Mouse (Mus musculus) heart, adult 11 months (tissue): Measurements from ENCODE around the gene Actr2.
"Not testable (repeated sequence)": the region's sequence is repeated elsewhere in the genome, so short reads cannot be mapped to it uniquely, and the experiment has no call there.

Experiments used
- DNase-seq: peaks from one replicate; pipeline ENCODE4 v3.0.0; 2022

Actr2 gene

DNA sequence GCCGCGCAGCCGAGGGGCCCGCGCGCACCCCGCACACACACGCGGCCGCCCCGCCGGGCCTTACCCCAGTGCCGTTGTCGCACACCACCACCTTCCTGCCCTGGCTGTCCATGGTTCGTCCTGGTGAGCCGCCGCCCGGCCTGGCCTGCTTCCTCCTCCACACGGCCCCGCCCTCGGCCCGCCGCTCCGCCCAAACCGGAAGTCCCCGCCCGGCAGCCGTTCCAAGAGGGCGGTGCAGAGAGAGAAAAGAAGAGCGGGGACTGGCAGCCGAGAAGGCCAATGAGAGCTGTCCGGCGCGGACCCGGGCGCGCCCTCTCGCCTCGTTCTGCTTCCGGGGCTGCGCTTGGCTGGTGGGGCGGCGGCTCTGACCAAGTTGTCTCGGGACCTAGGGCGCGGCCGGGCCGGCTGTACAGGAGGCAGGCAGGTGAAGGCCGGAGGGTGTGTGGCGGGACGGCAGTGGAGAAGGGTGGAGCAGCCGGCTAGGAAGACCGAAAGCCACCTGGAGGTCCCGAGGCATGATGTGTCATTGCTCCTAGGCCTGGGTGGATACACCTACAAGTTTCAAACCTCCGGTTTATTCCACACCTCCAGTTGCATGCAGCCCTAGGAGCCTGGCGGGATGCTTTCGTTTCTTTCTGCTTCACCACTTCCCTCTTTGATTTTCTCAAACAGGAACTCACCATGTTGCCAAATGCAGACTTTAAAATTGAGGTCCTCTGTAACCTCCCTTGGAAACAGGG, at the start of gene Actr2:
Gene Actr2 (minus strand): TSS at position 173 of the 740 bp plus-strand sequence.
- DNase-seq: peak; percentile 100

DNA sequence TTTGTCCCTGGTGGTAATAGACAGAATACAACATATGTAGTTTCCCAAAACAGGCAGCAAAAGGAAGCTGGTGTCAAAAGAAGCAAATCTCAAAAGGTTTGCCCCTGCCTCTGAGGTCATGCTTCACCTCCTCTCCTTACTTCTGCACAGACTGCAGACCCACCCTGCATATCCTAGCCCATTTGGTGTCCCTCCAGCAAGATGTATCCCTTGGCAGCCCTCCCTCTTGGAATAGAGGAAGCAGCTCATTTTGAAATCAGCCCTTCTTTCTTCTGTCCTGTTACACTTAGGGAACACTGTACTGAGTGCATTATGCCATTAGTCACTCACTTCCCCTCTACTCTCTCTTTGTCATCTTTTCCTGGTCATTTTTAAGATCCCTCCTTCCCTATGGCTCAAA, 46.2 kb upstream of the Actr2 start:
- peak; percentile 59 for DNase-seq

DNA sequence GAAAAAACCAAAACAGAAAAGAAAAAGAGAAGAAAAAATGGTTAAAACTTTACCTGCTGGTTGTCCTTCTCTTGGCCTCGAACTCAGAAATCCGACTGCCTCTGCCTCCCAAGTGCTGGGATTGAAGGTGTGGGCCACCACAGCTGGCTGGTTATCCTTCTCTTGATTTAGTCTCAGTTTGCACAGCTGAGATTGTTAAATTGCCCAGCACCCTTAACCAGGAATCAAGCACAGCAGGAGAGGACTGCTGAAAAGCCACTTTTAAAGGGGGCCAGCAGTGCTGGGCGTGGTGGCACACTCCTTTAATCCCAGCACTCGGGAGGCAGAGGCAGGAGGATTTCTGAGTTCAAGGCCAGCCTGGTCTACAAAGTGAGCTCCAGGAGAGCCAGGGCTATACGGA, 40.8 kb upstream of the Actr2 start:
- DNase-seq: not testable (repeated sequence)

DNA sequence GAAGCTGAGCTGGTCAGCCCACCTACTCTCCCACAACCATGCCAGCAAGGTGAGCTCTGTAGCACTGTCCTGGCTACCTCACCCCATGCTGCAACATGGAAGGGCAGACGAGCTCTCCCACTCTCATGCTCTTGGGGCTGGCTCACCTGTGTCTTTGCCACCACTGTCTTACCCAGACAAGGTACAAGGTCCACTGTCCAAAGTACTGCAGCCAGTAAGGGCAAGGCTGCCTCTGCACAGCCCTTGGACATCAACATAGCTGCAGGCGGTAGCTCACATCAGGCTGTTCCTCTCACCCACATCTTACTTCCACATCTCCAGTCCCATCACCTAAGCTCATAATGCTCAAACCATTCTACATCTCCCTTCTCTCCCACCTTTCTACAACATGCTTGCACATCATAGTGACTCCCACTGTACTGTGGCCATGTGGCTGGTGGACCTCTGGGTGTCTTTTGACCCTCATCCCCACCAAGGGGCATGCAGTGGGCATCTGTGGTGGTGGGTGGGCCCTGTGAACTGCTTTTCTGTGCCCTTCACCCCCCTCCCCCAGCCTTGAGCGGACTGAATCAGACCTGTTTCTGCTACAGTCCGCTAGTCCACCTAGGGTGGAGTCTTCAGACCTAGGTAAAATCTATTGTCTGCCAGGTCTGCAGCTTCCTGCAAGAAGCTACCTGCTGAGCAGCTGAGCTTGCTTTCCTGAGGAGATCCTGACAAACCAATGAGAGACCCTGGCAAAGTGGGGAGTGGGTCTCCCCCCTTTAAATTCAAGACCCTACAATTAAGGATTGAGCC, 39.6 kb upstream of the Actr2 start:
- no peak for DNase-seq

DNA sequence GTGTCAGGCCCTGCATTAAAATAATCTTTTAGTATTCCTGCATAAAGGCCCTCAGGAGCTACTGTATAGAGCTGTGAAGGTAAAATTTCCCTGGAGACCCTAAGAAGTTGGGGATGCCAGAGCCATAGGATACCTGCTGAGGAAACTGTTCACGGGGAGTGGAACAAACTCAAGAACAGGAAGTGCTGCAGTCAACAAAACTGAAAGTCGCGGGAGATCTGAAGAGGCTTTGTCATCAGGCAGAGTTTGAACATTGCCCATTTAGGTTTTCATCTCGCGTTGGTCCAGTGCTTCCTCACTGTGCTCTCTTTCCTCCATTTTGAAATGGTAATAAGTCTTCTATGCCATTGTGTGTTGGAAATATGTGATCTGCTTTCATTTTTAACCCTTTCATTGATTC, 38.6 kb upstream of the Actr2 start:
- DNase-seq: no peak

DNA sequence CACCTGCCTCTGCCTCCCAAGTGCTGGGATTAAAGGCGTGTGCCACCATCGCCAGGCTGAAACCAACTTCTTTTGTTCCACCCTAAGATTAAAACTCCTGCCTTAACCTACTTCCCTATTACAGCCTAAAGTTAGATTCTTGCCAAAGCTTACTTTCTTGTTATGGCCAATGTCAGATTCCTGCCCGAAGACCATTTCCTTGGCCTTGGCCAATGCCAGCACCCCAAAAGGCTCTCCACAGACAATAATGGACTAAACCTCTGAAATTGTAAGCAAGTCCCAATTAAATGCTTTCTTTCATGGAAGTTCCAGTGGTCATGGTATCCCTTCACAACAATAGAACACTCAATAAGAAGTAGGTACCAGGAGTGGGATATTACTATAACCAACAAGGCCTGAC, 37.2 kb upstream of the Actr2 start:
- DNase-seq: peak; percentile 64

DNA sequence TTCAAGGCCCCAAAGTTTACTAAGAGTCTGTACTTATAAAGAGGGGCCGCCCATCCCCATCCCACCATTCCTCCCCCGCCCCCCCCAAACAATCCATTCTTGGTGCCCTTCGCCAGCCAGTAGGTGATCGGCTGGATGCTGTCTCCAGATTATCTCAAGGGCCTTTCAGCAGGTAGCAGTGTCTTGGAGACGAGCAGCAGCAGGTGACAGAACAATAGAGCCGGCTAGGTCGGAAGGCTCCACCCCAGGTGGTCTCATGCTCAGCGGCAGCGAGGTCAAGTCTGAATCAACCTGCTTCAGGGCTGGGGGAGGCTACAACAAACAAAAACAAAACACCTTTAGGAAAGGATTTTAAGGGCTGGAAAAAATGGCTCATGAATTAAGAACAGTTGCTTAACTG, 32.7 kb upstream of the Actr2 start:
- no peak for DNase-seq

DNA sequence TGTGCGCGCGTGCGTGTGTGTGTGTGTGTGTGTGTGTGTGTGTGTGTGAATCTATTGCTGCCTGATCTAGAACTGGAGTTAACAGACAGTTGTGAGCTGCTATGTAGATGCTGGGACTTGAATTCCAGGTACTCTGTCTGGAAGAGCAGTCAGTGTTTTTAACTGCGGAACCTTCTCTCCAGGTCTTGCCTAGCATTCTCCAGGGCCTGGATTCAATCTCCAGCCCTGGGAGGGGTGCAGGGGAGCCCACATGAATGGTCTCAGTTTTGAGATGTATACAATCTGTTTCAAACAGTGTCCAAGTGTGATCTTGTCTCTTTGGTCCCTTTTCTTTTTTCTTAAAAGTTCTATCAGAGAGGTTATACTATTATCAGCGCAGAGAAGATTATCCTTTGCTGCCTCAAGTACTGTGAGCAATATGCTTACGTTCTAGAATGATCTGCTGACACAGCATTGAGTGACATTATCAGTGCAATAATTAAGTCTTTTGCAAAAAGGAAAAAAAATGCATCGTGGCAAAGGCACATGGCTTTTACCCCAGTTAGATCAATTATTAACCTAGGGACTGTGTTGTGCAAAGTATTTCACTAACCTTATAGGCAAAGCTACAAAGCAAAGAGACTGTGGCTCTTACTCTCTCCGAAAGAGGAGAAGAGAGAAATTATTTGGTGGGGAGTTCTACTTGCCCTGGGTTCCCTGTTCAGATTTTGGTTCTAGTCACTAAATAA, 32.0 kb upstream of the Actr2 start:
- DNase-seq: no peak

DNA sequence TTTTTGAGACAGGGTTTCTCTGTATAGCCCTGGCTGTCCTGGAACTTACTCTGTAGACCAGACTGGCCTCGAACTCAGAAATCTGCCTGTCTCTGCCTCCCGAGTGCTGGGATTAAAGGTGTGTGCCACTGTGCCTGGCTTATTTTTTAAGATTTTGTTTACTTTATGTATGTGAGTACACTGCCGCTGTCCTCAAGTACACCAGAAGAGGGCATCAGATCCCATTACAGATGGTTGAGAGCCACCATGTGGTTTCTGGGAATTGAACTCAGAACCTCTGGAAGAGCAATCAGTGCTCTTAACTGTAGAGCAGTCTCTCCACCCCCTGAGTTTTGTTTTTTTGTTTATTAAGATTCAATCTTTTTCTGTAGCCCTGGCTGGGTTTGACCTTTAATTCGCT, 31.0 kb upstream of the Actr2 start:
- not testable (repeated sequence) for DNase-seq

DNA sequence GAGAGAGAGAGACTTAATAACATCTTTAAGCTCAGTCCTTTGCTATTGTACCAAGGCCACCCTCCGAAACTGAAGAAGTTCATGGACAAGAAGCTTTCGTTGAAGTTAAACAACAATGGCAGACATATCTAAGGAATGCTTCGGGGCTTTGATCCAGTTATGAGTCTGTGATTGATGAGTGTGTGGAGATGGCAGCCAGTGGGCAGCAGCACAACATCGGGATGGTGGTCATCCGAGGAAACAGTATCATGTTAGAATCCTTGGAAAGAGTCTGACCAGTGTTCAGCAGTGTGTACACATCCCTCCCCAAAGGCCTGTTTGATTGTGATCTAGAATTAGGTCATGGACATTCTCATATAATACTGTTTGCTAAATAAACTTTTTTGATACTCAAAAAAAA, 29.8 kb upstream of the Actr2 start:
- DNase-seq: no peak

DNA sequence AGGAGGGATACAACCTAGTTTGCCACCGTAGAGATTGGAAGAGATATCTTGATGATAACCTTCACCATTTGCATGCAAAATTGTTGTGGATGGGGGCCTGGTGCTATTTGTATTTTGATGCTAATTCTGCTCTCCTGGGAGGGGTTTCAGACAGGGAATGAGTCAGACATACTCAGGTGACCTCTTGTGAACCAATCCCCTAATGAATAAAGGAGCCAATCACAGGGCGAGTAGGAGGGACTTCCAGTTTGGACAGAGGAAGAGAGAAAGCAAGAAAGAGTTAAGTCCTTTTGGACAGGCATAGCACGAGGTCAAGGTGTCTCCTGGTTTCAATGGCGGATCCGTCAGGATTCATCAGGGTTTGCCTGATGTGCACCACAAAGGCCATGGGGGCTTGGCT, 27.6 kb upstream of the Actr2 start:
- DNase-seq: no peak

DNA sequence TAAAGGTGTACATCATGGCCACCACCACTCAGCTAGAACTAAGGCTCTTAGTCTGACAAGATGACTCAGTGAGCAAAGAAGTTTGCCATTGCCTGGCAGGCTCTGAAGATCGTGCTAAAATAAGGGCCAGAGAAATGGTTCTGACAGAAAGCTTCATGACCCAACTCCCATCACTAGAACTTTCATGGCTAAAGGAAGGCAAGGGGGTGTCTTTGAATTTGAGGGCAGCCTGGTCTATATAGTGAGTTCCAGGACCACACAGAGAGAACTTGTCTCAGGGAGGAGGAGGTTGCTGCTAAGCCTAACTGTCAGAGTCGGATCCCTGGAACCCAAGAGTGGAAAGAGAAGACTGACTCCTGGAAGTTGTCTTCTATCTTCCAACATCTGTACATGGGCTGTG, 27.0 kb upstream of the Actr2 start:
- no peak for DNase-seq

DNA sequence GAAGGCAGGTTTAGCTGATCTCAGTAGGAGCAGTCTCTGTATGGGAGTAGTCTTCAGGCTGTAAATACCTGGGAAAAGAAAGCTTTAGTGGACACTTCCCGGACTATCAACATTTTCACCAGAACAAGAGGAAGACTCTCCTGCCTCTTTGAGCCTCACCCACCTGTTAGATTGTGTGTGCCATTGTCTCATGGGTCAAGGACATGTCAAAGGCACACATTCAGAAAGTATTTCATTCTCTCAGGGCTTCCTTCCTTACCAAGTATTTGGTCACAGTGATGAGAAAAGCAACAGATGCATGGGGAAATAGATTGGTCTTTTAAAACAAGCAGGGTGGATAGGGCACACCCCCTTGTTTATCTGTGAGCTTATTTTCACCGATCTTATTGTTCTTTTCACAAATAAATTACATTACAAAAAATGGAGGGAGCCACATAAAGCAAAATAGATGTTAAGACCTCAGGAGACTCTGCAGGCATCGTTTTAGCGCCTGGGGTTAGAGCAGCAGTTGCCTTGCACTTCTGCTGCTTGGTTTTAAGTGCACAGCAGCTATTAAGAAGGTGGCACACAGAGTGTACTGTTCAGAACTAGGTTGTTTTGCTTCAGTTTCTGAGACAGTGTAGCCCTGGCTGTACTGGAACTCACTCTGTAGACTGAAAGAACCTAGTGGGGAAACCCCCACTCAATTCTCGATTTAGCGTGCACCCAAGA, 25.9 kb upstream of the Actr2 start:
- DNase-seq: peak; percentile 44

DNA sequence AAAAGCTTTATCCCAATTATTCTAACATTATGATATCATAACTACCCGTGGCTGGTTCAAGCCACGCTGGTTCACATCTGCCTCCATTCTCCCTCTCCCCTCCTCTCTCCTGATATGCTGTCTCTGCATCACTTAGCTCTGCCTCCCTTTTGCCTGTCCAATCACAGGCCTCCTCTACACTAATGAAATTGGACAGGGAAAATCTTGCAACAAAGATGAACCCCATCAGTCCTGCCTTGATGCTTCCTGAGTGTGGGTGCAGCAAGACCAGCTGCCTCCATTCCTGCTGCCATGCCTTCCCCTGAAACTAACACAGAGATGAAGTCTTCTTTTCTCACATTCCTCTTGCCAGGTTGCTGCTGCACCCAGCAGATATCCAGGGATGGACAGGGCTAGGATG, 25.2 kb upstream of the Actr2 start:
- peak; percentile 55 for DNase-seq

DNA sequence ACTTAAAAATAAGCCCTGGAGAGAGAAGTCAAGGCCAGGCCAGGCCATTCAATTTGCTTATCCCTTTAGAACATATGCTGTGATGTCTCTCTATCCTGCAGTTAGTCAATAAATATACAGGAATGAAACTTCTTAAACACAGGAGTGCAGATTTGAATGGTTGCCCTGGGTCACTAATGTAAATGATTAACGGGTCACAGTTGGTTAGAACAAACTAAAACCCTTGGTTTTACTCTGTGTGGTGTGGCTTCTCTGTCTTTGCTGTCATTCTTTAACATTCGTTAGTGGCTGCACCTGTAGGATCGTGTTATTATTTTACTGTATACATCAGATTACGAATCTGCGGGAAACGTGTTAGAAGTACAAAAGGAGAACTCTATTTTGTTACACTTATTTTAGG, 23.6 kb upstream of the Actr2 start:
- DNase-seq: no peak

DNA sequence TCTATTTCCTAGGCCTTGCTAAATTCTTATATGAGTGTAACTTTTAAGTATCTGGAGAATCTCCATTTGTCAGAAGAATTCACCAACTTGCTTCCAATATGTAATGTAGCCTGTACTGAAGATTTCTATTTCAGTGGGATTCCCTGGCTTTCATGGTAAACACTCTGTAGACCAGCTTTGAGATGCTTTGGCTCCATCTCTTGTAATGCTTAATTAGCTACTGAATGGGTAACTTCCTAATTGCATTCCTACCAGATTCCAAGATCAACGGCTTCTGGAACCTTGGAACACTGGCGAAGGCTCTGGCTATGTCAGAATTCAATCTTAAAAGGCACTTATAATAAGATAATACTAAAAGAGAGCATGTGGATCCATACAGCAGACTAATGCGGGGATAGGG, 22.2 kb upstream of the Actr2 start:
- not testable (repeated sequence) for DNase-seq

DNA sequence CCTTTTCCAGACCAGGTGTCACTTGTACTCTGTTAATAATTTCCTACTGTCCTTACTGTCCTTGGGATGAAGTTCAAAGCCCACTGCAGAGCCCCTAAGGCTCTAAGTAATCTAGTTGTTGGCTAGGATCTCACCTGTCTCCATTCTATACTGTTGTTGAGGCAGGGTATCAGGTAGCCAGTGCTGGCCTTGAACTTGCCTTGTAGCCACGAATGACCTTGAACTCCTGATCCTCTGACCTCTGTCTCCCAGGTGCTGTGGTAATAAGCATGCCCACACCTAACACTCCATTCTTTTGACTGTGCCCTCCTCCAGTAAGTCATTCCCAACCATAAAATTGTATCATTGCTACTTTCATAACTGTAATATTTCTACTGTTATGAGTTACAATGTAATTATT, 21.0 kb upstream of the Actr2 start:
- DNase-seq: no peak

DNA sequence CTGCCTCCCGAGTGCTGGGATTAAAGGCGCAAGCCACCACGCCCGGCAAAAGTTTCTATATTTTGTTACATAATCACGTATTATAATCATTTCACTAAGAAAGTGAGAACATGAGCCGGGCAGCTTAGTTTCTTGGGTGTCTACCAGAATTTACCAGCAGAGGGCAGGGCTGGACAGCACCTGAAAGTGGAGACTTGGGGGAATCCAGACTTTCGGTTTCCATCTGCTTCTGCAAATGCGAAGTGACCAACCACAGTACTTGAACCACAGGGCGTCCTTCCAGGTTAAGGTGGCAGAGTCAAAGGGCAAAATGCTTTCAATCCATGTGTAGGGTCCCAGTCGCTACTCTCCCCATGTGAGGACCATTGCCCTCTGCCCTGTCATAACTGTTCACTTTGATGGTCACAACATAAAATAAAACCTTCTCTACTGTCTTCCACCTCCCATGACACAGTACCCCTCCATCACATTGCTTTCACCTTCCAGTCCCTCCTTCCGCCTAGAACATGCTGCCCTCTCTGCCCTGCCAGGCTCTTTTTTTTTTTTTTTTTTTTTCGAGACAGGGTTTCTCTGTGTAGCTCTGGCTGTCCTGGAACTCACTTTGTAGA, 20.3 kb upstream of the Actr2 start:
- peak; percentile 98 for DNase-seq

DNA sequence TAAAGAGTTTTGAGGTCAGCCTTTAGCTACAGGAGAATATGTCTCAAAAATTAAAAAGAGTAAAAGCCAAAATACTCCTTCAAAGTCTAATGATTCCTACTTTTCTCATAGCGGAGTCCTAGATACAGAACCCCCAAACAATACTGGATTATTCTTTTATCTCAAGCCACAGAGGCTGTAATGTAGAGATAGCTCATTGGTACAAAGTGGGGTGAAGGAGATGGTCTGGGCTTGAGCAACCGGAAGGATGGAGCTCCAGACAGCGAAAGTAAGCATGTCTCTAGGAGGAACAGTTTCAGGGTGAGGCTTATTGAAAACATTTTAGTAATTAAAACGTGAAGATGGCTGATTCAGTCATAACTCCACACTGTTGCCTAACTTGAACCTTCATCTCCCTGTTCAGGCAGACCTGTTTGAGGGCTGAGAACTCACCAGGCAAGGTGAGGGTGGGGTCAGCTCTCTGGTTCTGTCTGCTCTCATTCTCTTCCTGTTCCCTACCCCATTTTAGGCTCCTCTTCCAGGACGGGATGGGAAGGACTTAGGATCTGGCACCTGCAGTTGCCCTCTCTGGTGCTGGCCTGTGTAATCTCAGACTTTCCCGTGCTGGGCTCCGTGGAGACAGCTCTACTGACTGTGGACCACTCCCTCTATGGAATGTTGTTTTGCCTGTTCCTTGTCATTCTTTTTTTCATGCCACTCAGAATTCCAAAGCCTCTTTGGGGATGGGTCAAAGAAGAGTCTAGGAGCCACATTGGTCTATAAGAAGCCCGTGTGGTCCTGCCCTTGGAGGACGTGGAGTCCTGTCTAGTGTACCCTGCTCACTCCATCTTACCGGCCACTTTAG, 14.2 kb upstream of the Actr2 start:
- DNase-seq: no peak

DNA sequence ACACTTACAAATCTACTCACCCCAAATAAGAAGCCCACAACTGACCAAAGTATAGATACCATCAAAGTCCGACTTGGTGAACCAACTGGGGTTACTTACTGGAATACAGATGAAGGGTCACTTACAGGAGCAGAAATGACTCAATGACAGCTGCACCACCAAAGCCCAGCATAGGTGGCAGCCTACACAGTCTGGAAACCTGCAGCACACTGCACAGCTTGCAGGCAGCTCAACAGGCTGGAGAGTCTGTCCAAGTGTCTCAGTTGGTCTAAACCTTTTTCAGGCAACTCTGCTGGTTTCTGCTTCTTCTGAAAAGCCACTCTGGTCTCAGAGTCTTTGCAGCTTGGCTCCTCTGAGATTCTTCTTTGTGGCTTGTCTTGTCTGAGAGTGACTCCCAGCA, 12.7 kb upstream of the Actr2 start:
- no peak for DNase-seq

DNA sequence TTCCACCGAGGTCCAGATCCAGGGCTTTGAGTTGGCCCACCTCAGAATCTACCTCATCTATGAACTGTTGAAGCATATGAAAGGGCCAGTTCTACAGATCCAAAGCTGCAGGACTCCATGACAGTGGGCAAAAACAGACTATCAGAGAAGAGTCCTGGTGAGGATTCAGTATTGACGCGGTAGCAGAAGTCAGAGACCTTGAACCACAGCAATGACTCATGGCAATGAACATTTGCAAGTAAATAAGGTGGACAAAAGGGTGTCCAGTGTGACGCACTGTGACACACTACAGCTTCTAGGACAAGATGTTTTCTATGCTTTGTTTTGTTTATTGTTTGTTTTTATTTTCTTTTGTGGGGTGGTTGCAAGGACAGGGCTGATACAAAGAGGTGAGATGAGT, 4.0 kb upstream of the Actr2 start:
- DNase-seq: peak; percentile 61
